Mouse (Mus musculus) MEL (cell line): Measurements from ENCODE around the gene Endog. TPM values are rescaled to one million over a fixed set of nuclear protein-coding genes. Genes with fewer than 3 reads are reported as not detected.

Source experiments
- DNase-seq: peaks from one replicate; pipeline ENCODE4 v3.0.0; 2011; ENCODE audit warnings: low read depth, low spot score
- H3K27ac ChIP-seq: 2 replicates; pipeline ENCODE4 v1.5.1; 2012; ENCODE audit warnings: low read depth, mild to moderate bottlenecking, control low read depth, low read length, moderate library complexity; ENCODE audit not compliant: control insufficient read depth
- H3K27me3 ChIP-seq, 2 experiments: fragments of 150-350 bp in 1 of 2; sonication (generic) in 1 of 2; 2 replicates each; pipeline ENCODE4 v1.6.1; 2012; ENCODE audit warnings: low read length in 2 of 2, mild to moderate bottlenecking in 2 of 2, improper control_type of control experiment in 1 of 2, moderate library complexity in 1 of 2; ENCODE audit not compliant: insufficient read depth in 2 of 2, control insufficient read depth in 1 of 2
- H3K36me3 ChIP-seq, 2 experiments: 2 replicates each; pipeline ENCODE4 v1.6.1; 2012 to 2014; ENCODE audit warnings: low read length in 2 of 2, improper control_type of control experiment in 1 of 2, inconsistent platforms in 1 of 2, mild to moderate bottlenecking in 1 of 2; ENCODE audit not compliant: insufficient read depth in 2 of 2, control insufficient read depth in 1 of 2
- H3K4me1 ChIP-seq, 2 experiments: fragments of 150-350 bp in 1 of 2; sonication (generic) in 1 of 2; 2 replicates each; pipeline ENCODE4 v1.6.1; 2012; ENCODE audit warnings: low read length in 2 of 2, improper control_type of control experiment in 1 of 2, mild to moderate bottlenecking in 1 of 2; ENCODE audit not compliant: insufficient read depth in 2 of 2, control insufficient read depth in 1 of 2
- H3K4me3 ChIP-seq, 2 experiments: fragments of 150-350 bp in 1 of 2; sonication (generic) in 1 of 2; 2 replicates each; pipeline ENCODE4 v1.5.1; 2012; ENCODE audit warnings: low read depth in 2 of 2, low read length in 2 of 2, mild to moderate bottlenecking in 2 of 2, moderate library complexity in 2 of 2, control low read depth in 1 of 2, improper control_type of control experiment in 1 of 2; ENCODE audit not compliant: control insufficient read depth in 1 of 2, insufficient read depth in 1 of 2
- H3K79me2 ChIP-seq: 2 replicates; pipeline ENCODE4 v1.6.1; 2012; ENCODE audit warnings: mild to moderate bottlenecking, low read length, moderate library complexity; ENCODE audit not compliant: control insufficient read depth, poor library complexity, insufficient read depth
- H3K9ac ChIP-seq: 2 replicates; pipeline ENCODE4 v1.6.1; 2012; ENCODE audit warnings: low read depth, mild to moderate bottlenecking, control low read depth, low read length, moderate library complexity; ENCODE audit not compliant: control insufficient read depth, poor library complexity, severe bottlenecking
- H3K9me3 ChIP-seq: fragments of 150-350 bp; sonication (generic); replicated peaks from 2 replicates; pipeline ENCODE4 v1.6.1; 2012; ENCODE audit warnings: mild to moderate bottlenecking, low read length, improper control_type of control experiment, moderate library complexity; ENCODE audit not compliant: insufficient read depth
- BHLHE40 ChIP-seq: IDR thresholded peaks from 2 replicates; pipeline ENCODE4 v1.6.1; 2012; ENCODE audit warnings: low read depth, mild to moderate bottlenecking, inconsistent platforms, low read length, improper control_type of control experiment, borderline replicate concordance
- CHD1 ChIP-seq: IDR thresholded peaks from 2 replicates; pipeline ENCODE4 v1.6.1; 2012; ENCODE audit warnings: low read depth, mild to moderate bottlenecking, inconsistent platforms, low read length, improper control_type of control experiment
- CHD2 ChIP-seq: IDR thresholded peaks from 2 replicates; pipeline ENCODE4 v1.6.1; 2011; ENCODE audit warnings: low read length, improper control_type of control experiment
- CTCF ChIP-seq, 3 experiments: IDR thresholded peaks in 2 of 3; conservative IDR thresholded peaks in 1 of 3; 2 replicates each; pipeline ENCODE4 v1.5.1; 2011 to 2012; ENCODE audit warnings: low read length in 3 of 3, low read depth in 2 of 3, mild to moderate bottlenecking in 2 of 3, improper control_type of control experiment in 1 of 3, inconsistent platforms in 1 of 3, mixed read lengths in 1 of 3, moderate library complexity in 1 of 3; ENCODE audit not compliant: control insufficient read depth in 1 of 3, insufficient read depth in 1 of 3, poor library complexity in 1 of 3, severe bottlenecking in 1 of 3
- ELF1 ChIP-seq: IDR thresholded peaks from 2 replicates; pipeline ENCODE4 v1.6.1; 2014; ENCODE audit warnings: low read depth, mild to moderate bottlenecking, inconsistent platforms, low read length, improper control_type of control experiment, moderate library complexity
- EP300 ChIP-seq, 2 experiments: IDR thresholded peaks; 2 replicates each; pipeline ENCODE4 v1.6.1; 2011; ENCODE audit warnings: improper control_type of control experiment in 2 of 2, low read length in 2 of 2, low read depth in 1 of 2, mild to moderate bottlenecking in 1 of 2
- GABPA ChIP-seq: IDR thresholded peaks from 2 replicates; pipeline ENCODE4 v1.6.1; 2012; ENCODE audit warnings: low read depth, mild to moderate bottlenecking, inconsistent platforms, low read length, improper control_type of control experiment, moderate library complexity
- JUND ChIP-seq: IDR thresholded peaks from 2 replicates; pipeline ENCODE4 v1.6.1; 2011; ENCODE audit warnings: low read depth, mild to moderate bottlenecking, improper control_type of control experiment, low read length
- KAT2A ChIP-seq: conservative IDR thresholded peaks from 2 replicates; pipeline ENCODE4 v1.6.1; 2012; ENCODE audit warnings: low read depth, low read length, improper control_type of control experiment, inconsistent platforms
- MAX ChIP-seq: IDR thresholded peaks from 2 replicates; pipeline ENCODE4 v1.6.1; 2011; ENCODE audit warnings: low read length, improper control_type of control experiment
- NELFE ChIP-seq: IDR thresholded peaks from 2 replicates; pipeline ENCODE4 v1.6.1; 2011; ENCODE audit warnings: low read depth, low read length, improper control_type of control experiment
- POLR2AphosphoS5 ChIP-seq: IDR thresholded peaks from 2 replicates; pipeline ENCODE4 v1.6.1; 2012; ENCODE audit warnings: low read depth, borderline replicate concordance, mild to moderate bottlenecking, inconsistent platforms, low read length, moderate library complexity, mixed read lengths
- RCOR1 ChIP-seq: IDR thresholded peaks from 2 replicates; pipeline ENCODE4 v1.6.1; 2012; ENCODE audit warnings: low read depth, mild to moderate bottlenecking, inconsistent platforms, low read length, improper control_type of control experiment
- SMC3 ChIP-seq: IDR thresholded peaks from 2 replicates; pipeline ENCODE4 v1.6.1; 2011; ENCODE audit warnings: low read depth, low read length, improper control_type of control experiment
- TBP ChIP-seq: IDR thresholded peaks from 2 replicates; pipeline ENCODE4 v1.8.0; 2011; ENCODE audit warnings: low read depth, low read length, improper control_type of control experiment
- UBTF ChIP-seq: IDR thresholded peaks from 2 replicates; pipeline ENCODE4 v1.6.1; 2012; ENCODE audit warnings: low read depth, mild to moderate bottlenecking, inconsistent platforms, low read length, improper control_type of control experiment, moderate library complexity, borderline replicate concordance; ENCODE audit not compliant: insufficient read depth
- USF2 ChIP-seq, 2 experiments: IDR thresholded peaks; 2 replicates each; pipeline ENCODE4 v1.6.1; 2011 to 2012; ENCODE audit warnings: improper control_type of control experiment in 2 of 2, low read length in 2 of 2, borderline replicate concordance in 1 of 2, inconsistent platforms in 1 of 2, low read depth in 1 of 2, mild to moderate bottlenecking in 1 of 2; ENCODE audit not compliant: insufficient read depth in 1 of 2
- ZKSCAN1 ChIP-seq: IDR thresholded peaks from 2 replicates; pipeline ENCODE4 v1.6.1; 2012; ENCODE audit warnings: low read depth, mild to moderate bottlenecking, inconsistent platforms, low read length, improper control_type of control experiment, moderate library complexity
- ZNF384 ChIP-seq: IDR thresholded peaks from 2 replicates; pipeline ENCODE4 v1.6.1; 2012; ENCODE audit warnings: low read depth, mild to moderate bottlenecking, inconsistent platforms, low read length, improper control_type of control experiment
- polyA plus RNA-seq, 2 experiments: library from polyadenylated mRNA; stranded (reverse) in 1 of 2; unstranded in 1 of 2; fragments of >175 nt in 1 of 2; fragments of >200 nt in 1 of 2; gene quantifications; 2 replicates each; pipeline versions ENCODE4 v1.2.1 to v1.2.4; 2012; ENCODE audit warnings: low replicate concordance in 2 of 2, low read depth in 1 of 2; ENCODE audit not compliant: insufficient read length in 2 of 2, insufficient read depth in 1 of 2, missing spikeins in 1 of 2
- total RNA-seq: library from RNA; depleted of rRNA; stranded (reverse); fragments of 300-350 nt; gene quantifications from 2 replicates; pipeline ENCODE4 v1.2.3, GENCODE M21; 2012

The Endog gene
- total and polyA plus RNA-seq, 3 experiments: 19.4 to 27.2 TPM; not detected in 1

- no peak overlapping the region for H3K9ac ChIP-seq
Measured at GRCm38 (mm10) chr2:30147466-30147865, 23.8 kb upstream of the Endog start.

GRCm38 (mm10) chr2:30151840-30152239 is 19.5 kb upstream of the Endog start:
- TF ChIP-seq KAT2A: no peak
- no peak for TF ChIP-seq ZKSCAN1
- TF ChIP-seq ELF1: no peak
- no peak for TF ChIP-seq BHLHE40
- no peak for TF ChIP-seq UBTF
- no peak for TF ChIP-seq MAX
- Histone ChIP-seq H3K9ac (no peak overlapping the region), H3K79me2 (no peaks in the 10 kb centered on the region), H3K27ac (no peak overlapping the region), H3K9me3 (no peaks in the 10 kb centered on the region), H3K36me3 (peaks cover 0 to 2% of the 10 kb centered on the region in 2 experiments; a peak in 1 of 4 replicates), H3K4me1 (no peaks in the 10 kb centered on the region), H3K4me3 (no peak overlapping the region), H3K27me3 (no peaks in the 10 kb centered on the region)
- DNase-seq: no peak

More at GRCm38 (mm10) chr2:30147466-30147865, 23.8 kb upstream of the Endog start:
- DNase-seq: no peak
- Histone ChIP-seq H3K27me3 (no peaks in the 10 kb centered on the region), H3K79me2 (no peaks in the 10 kb centered on the region), H3K4me1 (no peaks in the 10 kb centered on the region), H3K36me3 (peaks cover 0 to 4% of the 10 kb centered on the region in 2 experiments; a peak in 1 of 4 replicates), H3K9me3 (no peaks in the 10 kb centered on the region), H3K4me3 (no peak overlapping the region), H3K27ac (no peak overlapping the region)
- TF ChIP-seq JUND (no peak), RCOR1 (no peak), CHD1 (no peak), POLR2AphosphoS5 (no peak), CTCF (IDR thresholded peaks at IDR 0.05 in 2 of 3, conservative IDR thresholded peaks at IDR 0.05 in 1 of 3; ENCODE audit: control insufficient read depth in 1 of 3, insufficient read depth in 1 of 3, low read depth in 2 of 3, low read length in 3 of 3, poor library complexity in 1 of 3, severe bottlenecking in 1 of 3) (no peak), SMC3 (no peak), CHD2 (no peak), EP300 (IDR thresholded peaks at IDR 0.05; ENCODE audit: low read depth in 1 of 2, low read length in 2 of 2) (no peak), TBP (no peak), ZNF384 (no peak), GABPA (no peak), NELFE (no peak), USF2 (IDR thresholded peaks at IDR 0.05; ENCODE audit: borderline replicate concordance in 1 of 2, insufficient read depth in 1 of 2, low read depth in 1 of 2, low read length in 2 of 2) (no peak), ZKSCAN1 (no peak), BHLHE40 (no peak), MAX (no peak)
